Mouse (Mus musculus) adrenal gland (tissue): ENCODE measurements at regions not wholly inside any gene's neighbourhood (a gene's known extent, or its start where the extent isn't known, plus 50 kb on each side); places are given as distances from the start of the nearest gene placed in this dataset.

Experiments
- intact Hi-C: fragments of 180-260 bp; cut with DNase I; formaldehyde crosslinking; loops from one replicate; pipeline ENCODE4 v1.15.1; 2025

DNA sequence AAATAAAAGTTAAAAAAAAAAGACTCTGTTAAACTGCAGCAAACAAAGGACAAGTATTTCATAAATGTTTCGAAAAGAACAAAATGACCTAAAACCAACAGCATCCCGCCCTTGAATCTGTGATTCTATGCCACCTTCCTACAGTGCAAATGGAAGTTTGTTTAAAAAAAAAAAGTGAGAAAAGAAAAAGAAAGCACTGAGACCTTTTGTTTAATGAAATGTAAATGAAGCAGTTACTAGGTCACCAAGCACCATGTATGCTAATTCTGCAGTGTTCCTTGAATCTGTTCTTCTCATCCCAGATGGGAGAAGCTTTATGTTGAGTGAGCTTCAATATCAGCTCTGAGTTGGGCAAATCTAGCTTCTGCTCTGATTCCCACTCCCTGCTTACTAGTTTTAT, 64.8 kb downstream of the Dnajb9 start:
- intact Hi-C loops: no loop called here

DNA sequence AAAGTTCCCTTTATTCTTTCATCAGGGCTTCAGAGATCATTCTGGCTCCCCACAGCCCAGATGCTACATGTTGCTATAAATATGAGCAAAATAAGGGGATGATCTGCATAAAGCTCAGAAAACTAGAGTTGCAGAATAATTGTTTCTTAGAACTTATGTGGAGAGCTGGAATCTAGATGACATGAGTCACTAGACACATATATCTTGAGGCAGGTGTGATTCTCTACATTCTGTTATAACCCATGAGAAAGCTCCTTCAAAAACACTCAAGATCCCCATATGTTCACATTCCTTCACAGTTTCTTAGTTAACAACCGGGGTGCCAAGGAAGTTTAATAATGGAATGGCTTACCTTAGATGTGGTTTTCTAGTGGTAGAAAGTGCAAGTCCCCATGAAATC, 71.1 kb downstream of the Dnajb9 start:
- intact Hi-C loops: no loop called here

DNA sequence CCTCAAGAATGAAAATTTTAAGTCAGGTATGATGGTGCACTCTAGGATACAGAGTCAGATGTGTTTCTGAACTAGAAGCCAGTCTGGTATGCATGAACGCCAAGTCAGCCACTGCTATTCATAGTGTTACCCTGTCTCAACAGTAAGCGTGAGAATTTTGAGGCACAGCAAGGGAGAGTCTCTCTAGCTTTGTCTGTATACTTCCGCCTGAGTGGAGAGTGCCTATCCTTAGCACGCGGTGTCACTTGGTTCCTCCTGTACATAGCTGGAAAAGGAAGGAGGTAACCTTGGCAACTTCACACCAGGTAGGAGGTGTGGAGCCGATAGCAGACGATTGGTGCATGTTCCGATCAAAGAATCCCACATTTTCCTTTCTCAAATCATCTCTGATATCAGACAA, 81.3 kb downstream of the Dnajb9 start:
- intact Hi-C loops: no loop called here

DNA sequence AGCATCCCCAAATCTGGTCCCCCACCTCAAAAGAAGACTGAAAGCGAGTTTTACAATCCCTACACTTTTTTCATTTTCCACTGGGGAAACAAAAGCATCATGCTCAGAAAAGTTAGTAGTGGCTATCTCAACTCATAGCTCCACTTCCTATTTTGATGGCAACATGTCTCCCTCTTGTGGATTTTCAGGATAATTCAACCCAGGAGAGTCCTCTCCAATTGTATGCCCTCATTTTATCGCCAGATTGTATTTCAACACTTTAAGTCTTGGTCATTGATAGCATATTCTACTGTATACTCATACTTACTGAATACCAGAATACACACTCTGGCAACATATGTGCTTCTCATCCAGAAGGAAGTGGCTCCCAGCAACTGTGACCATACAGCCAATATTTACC, 105.0 kb downstream of the Dnajb9 start:
- intact Hi-C loops: loop anchor here (10.0 kb wide), 1 partner anchor 290 kb away; no protein-coding TSS in a partner anchor

DNA sequence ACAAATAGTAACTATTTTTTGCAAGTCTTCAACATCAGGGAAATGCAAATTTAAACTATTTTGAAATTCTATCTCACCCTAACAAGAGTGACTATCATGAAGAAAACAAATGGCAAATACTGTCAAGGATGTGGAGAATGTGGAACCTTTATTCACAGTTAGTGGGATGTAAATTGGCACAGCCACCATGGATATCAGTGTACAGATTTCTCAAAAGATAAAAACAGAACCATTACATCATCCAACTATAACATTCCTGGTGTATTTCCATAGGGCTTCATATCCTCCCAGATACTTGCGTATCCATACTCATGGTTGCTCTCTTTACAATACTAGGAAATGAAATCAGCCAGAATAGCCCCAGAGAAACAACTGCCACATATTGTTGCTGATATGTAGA, 110.9 kb downstream of the Dnajb9 start:
- intact Hi-C loops: no loop called here

DNA sequence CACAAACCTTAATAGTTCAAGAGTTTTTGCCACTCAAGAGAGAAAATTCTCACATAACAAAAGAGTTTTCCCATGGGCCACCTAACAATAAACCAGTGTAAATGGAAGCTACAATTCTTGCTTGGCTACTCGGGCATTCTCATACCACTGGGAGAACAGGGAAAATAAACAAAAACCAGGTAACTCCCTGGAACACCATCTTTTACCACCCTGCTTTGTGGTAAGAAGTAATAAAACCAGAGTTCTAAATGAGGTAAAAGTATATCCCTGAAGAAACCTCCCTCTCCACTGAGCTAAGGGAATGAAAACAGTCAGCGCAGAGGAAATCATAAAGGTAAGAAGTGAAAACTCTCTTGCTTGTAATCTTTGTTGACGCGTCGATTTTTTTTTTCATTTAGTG, 138.4 kb downstream of the Dnajb9 start:
- intact Hi-C loops: no loop called here

DNA sequence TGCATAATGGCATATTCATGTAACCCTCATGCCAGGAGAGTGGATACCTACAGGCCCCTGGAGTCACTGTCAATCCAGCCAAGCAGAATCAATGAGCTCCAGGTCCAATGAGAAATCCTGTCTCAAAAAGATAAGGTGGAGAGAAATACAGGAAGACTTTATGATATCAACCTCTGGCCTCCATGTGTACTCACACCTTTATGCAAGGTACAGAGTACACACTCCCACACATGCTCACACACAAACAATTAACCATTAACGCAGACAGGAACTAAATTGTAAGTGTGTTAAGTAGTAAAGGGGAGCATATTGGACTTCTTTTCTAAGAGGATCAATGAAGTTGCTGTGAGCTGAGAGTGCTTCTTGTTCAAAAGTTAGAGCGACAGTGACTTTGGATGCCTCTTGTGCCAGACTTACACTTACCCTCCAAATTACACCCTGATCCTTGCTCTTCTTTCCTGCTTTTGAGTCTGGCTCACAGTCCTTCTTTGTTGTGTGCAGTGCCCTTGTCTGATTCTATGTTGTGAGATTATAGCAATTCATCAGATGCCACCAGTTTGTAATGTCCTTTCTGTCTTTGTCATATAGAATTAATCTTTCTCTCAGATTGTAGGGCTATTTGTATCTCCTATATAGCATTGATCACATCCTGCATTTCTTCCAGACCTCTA, 153.5 kb downstream of the Dnajb9 start:
- intact Hi-C loops: no loop called here

DNA sequence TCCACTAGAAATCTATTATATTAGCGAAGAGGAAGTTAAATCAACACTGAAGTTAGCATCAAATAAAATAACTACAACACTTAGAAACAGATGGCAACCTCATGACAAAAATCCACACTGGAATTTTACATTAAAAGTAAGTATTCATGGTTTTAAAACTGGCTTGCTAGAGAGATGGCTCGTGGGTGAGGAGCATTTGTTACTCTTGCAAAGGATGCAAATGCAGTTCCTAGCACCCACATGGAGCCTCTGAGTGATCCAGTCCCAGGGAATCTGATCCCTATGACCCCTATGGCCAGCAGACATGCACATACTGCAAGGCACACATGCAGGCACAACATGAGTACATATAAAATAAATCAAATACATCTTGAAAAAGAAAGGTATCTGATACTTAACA, 164.3 kb downstream of the Dnajb9 start:
- intact Hi-C loops: no loop called here

DNA sequence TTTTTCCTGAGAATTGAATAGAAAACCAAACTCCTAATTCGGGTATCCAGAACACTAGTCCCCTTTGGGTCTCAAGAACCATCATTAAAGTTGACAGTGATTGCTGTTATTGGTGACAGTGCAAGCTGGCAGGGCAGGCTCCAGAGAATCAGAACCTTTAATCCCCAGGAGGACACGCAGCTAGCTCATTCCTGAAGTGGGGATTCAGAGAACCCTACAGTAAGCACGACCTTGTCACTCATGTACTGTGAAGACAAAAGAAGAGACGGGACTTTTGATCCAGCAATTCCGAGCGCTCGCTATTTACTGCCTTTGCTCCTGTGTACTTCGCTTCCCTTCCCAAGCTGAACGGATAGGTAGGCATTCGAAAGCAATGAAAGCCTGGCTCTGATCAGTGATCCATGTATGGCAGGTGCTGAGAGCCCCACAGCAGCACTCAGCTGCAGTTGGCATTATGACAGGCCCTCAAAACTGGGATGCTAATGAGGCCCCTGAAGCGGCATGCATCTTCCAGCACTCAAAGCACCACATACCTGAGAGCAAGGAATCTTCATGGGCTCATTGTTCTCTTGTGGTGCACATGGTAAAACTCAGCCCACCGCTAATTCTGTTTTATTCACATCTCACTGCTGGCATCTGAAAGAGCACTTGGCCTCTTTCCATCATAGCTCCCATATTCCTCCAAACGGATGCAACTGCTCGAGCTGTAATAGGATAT, 165.6 kb downstream of the Dnajb9 start:
- intact Hi-C loops: no loop called here

DNA sequence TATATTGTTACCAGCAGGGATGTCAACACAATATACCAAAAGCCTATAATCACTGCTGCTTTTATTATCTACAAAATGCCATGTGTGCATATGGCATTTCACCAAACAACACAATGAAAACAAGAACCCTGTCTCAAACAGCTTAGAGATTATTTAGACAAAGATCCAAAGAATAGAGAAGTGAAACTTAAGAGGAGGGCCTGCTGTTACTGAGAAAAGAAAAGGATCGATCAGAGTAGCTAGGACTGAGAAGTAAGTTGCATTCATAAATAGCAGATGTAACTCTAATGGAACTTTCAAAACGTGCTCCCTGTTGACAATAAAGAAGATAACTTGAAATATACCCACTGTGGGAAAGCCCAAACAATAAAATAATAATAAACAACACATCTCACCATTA, 203.3 kb downstream of the Dnajb9 start:
- intact Hi-C loops: no loop called here

DNA sequence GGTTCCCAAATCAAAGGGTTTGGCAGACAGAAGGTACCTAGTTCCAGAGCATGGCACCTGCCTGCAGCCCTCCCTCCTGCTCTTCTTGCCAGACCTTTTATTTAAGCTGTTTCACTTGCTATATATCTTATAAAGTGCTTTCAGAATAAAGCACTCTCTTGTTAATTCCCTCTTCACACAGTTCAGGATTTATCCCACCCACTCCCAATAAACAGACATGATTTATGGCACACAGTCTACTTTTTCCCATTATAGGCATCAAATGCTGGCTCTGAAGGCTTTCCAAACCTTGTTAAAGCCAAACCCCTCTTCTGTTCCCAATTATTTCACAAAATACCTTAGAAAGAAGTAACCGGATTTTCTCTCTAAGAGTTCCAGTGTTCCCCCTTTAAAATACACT, 226.6 kb downstream of the Dnajb9 start:
- intact Hi-C loops: no loop called here

DNA sequence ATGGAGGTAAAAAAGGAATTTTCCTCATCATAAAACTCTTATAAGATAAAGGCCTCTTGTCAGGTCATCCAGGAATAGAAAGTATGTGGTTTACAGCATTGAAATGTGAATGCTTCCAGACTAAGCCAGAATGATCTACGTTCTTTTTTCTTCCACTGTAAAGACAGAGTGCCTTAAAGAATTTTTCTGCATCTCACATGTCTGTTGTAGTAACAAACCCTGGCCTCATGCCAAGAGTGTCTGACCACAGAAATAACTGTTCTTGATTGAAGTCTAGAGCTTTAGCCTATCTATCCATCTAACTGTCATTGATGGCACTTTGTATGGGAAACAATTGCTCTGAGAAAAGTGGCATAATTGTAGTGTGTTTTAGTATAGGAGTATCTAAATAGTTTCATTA, 246.2 kb downstream of the Dnajb9 start:
- intact Hi-C loops: no loop called here

DNA sequence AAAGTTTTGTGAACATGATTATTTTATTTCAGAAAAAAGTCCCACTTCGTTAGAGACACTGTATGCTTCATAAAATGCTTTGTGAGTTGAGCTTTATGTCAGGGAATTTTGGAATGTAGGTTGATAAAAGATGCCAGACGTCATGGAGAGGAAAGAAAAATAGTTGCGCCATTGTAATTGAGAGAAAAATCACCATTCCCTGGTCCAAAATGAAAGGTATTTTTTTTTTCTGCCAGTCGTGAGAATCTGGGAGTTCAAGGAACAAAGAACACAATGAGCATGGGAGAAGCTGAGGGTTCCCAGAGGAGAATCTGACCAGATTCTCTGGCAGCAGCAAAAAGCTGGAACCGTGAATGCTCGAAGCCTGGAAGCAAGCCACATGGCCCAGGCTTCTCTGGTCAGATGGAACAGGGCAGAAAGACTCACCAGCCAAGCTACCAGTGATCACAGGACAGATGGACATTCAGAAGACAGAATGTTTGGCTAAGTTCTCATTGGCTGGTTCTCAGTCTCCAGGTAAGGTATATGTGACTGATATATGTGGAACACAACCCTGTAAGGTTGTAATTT, 247.5 kb downstream of the Dnajb9 start:
- intact Hi-C loops: no loop called here

DNA sequence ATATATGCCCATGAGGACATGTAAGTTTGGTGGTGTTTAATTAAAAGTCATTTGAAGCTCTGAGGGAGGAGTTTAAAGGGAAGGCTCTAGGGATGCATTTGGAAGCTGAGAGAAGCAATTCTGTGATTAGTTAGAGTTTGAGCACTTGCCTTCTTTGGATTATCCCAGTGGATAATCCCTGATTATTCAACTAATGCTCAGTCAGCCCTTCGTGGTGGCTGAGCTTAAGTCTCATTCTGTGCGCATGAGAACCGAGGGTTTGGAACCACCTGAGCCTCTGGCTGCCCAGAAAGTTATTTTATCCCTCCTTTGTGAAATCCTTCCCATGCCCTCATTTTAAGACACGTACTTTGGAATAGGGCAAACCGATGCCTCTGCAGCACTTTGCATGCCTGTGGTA, 285.9 kb downstream of the Dnajb9 start:
- intact Hi-C loops: no loop called here

DNA sequence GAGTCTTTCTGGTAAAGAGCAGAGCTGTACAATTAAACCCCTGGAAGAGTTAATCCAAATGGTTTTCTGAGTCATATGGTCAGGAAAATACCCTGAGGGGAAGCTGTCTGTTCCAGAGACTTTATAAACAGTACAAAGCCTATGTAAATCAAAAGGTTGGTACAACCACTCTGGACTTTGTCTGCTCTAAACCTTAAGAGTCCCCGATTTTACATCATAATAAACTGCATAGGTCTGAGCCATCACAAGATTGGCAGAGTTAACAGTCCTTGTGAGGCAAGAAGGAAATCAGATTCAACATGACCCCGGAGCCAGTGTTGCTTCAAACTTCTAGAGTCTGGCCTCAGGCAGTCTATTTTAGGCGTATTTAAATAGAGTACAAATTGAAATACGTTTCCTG, 289.7 kb downstream of the Dnajb9 start:
- intact Hi-C loops: no loop called here

DNA sequence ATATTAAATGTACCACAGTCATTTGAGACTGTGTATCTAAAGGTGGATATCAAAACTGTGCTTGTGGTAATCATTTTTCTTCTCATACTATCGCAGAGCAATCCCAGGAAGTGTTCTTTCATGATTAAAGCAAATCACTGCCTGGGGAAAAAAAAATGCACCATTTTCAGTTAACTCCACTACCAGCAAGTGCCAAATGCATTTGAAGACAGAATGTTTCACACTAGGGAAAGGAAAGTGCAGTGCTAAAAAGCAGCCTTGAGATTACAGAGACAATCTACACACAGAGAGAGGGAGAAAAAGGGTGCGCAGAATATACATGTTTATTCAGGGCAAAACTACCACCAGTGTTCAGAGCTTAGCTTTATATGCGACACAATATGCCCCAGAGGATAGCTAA, 291.0 kb downstream of the Dnajb9 start:
- intact Hi-C loops: no loop called here

DNA sequence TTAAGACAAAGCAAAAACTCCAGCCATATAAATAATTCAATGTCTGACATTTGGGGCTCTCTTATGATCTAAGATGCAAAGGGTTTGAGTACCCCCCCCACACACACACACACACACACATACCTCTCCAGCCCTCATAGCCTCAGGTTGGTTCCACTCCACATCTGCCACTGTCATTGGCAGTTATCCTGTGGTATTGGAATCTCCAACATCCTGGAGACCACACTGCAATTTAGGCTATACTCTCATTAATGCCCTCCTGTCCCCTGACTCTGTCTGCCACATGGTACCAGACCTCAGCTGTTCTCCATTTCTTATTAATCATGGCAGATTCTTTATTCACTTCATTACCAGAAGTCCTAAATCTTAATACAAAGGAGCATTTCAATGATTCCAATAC, 293.3 kb downstream of the Dnajb9 start:
- intact Hi-C loops: no loop called here

DNA sequence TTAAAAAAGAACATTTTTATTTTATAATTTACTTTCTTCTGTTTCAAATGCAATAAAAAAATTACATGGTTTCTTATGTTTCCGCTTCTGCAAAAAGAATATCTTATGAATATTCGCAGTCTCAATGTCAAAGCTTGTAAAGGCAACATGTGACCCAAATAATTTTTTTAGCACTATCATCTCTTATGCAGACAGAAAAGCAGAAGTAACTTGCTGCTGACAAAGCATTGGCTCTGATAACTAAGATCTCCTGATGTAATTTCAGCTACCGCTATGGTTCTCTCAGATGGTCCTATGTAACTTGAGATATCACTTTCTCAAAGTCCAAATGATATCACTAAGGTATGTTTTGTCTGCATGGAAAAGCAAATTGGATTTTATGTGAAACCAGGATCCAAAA, 310.9 kb downstream of the Dnajb9 start:
- intact Hi-C loops: no loop called here

DNA sequence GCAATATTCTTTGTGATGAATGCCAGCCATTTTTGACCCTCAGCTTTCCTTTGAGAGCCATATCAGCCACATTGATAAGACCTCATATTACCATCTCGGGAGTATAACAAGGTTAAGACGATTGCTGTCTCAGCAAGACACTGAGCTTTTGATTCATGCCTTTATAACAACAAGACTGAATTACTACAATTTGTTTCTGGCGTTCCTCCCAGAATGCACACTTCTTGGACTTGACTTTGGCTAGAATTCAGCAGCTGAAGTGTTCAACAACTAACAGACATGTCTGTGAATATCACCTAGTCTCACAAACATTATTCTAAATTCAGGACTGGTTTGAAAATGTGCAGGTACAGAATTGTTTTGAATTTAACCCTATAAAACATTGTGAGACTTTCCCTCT, 324.5 kb downstream of the Dnajb9 start:
- intact Hi-C loops: no loop called here

DNA sequence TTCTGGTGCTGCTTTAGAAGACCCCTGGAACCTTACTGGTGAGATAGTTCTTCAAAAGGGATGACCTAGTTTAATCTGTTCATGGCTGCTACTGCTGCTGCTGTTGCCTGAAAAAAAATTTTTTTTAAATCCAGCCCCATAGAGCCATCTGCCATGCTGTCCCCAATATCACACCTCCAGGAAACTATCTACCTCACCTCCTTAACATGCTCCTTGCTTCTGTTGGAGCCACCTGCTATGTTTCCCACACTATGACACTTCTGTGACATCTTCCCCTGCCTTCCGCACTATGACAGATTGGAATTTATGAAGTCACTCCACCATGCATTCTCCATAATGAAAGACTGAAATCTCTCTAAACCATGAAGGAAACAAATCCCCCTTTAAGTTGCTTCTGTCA, 349.6 kb downstream of the Dnajb9 start:
- intact Hi-C loops: no loop called here

DNA sequence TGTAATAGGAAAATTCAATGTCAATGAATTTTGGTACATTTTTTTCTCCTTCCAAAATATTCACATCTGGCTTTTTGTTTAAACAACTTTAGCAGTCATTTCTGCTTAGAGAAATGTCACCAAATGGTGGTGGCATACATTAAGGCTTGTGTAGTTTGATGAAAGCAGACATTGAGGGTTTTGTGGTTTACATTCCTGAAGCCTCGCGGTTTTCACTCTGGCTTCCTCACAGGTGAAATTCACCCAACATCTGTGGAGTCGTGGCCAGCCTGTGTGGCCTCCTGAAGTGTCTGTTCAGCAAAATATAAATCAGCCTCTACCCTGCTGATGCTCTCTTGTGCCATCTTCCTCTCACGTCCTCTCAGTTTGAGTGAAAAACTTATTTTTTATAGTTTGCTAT, 353.8 kb downstream of the Dnajb9 start:
- intact Hi-C loops: no loop called here

DNA sequence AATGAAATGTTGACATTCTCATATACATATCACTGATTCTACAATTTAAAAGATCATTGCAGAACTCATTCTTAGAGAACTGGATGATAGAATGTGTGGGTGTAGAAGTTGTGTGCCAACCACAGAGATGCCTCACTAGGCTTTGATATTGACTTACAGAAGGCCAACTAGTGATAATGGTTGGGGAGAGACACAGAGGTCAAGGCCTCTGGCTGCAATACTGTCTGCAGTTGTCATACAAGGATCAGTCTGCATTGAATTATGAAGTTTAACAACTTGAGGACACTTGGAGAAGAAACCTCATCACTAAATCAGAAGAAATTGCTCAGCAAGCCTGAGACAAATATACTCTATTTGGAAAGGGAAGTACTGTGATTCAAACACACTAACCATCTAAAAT, 357.9 kb downstream of the Dnajb9 start:
- intact Hi-C loops: no loop called here
